Mouse (Mus musculus) heart, adult 2 months (tissue): ENCODE results near the gene Olfr70.
A peak's percentile ranks its signal among the peaks of the same experiment; 100 is the strongest.

ENCODE experiments used
- CTCF ChIP-seq: fragments of 200-600 bp; IDR thresholded peaks from 2 replicates; pipeline ENCODE4 v1.8.1; 2022; ENCODE audit warnings: antibody characterized with exemption, mild to moderate bottlenecking, moderate library complexity
- EP300 ChIP-seq: fragments of 200-500 bp; IDR thresholded peaks from 2 replicates; pipeline ENCODE4 v1.6.1; 2011; ENCODE audit warnings: low read depth, low read length, control low read depth; ENCODE audit not compliant: insufficient read depth

DNA sequence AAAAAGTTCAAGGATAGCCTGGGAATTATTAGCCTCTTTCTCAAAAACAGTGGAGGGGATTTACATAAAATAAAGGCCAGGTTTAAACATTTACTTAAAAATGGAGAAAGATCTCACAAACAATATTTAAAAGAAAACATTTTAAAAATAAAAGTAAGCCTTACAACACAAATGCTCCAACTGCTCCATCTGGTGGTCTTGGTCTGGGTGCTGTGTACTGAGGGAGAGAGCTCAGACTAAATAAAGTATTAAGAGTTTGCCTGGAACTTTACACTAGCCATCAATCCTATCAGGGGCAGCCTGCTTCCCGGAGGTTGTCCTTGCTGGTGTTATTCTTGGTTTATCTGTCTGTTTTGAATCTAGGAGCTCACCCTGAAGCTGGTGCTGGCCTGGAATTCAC is 42.5 kb upstream of the Olfr70 start:
- TF ChIP-seq CTCF (peak; percentile 76), EP300 (no peak)
